Comparison of ENCODE assay signal across 14 mouse cellular contexts in genomic region chr10:120061238-120062130, GRCm38 (mm10). TPM values are rescaled to one million over a fixed set of nuclear protein-coding genes. Genes with fewer than 3 reads are reported as not detected.
DNase-seq lines count a peak whose midpoint lies in the region; ATAC-seq and TF ChIP-seq lines count a peak whose summit lies in the region.
"Had no signal": no experiment of that assay in that cellular context is flagged by ENCODE, and none has a peak within 500 bp of the region (broad histone marks: within the 10 kb centered on the region; RNA-seq: fewer than 3 reads in every experiment).

No protein-coding gene starts in this region.

- H3K36me3 ChIP-seq in heart, embryonic 16.5 days (ENCODE audit: control insufficient read depth, insufficient read depth), result no peaks in the 10 kb centered on the region
- H3K36me3 ChIP-seq in E14TG2a.4 (ENCODE audit: insufficient read depth, low read length), result no peaks in the 10 kb centered on the region
- H3K36me3 ChIP-seq: kidney, embryonic 15.5 days had no signal

- no peaks in the 10 kb centered on the region for H3K27me3 ChIP-seq in heart, embryonic 16.5 days (ENCODE audit: control insufficient read depth, insufficient read depth, low read length)
- peaks cover 8% of the 10 kb centered on the region for H3K27me3 ChIP-seq in E14TG2a.4 (ENCODE audit: insufficient read depth, low read length)
- H3K27me3 ChIP-seq: embryonic facial prominence, embryonic 13.5 days; kidney, embryonic 15.5 days had no signal

- no peak overlapping the region for H3K9ac ChIP-seq in heart, embryonic 16.5 days (ENCODE audit: low read length)
- H3K9ac ChIP-seq: embryonic facial prominence, embryonic 13.5 days; kidney, embryonic 15.5 days; liver, postnatal 0 days had no signal

- 61% methylated on average over 24 of the region's 24 CpGs for WGBS in heart, embryonic 16.5 days

- peaks cover 4% of the 10 kb centered on the region; the same call in 1 of the 2 replicates for H3K4me1 ChIP-seq in heart, embryonic 16.5 days (ENCODE audit: control insufficient read depth, insufficient read depth, low read length)
- peaks cover 10% of the 10 kb centered on the region for H3K4me1 ChIP-seq in E14TG2a.4 (replicated peaks; ENCODE audit: low read depth, low read length)
- H3K4me1 ChIP-seq: embryonic facial prominence, embryonic 13.5 days; kidney, embryonic 15.5 days had no signal

- TF ChIP-seq CTCF in E14TG2a.4 (conservative IDR thresholded peaks at IDR 0.05; ENCODE audit: low read length), result no peak

- peak overlapping the region; percentile 18; the same call in 1 of the 2 replicates for H3K4me3 ChIP-seq in heart, embryonic 16.5 days (ENCODE audit: low read length)
- peak overlapping the region; percentile 41 for H3K4me3 ChIP-seq in E14TG2a.4 (replicated peaks; ENCODE audit: low read length)
- H3K4me3 ChIP-seq: embryonic facial prominence, embryonic 13.5 days; kidney, embryonic 15.5 days had no signal

- peak overlapping the region; percentile 48; the same call in 1 of the 2 replicates for H3K4me2 ChIP-seq in heart, embryonic 16.5 days (ENCODE audit: low read depth, low read length)
- H3K4me2 ChIP-seq: embryonic facial prominence, embryonic 13.5 days; kidney, embryonic 15.5 days had no signal

- no peak for ATAC-seq in heart, embryonic 16.5 days (replicated peaks; ENCODE audit: extremely low read depth, insufficient read depth, low FRiP score)
- peak; percentile 32 for ATAC-seq in granulocyte monocyte progenitor cell, adult 5-6 weeks (replicated peaks; ENCODE audit: poor library complexity, severe bottlenecking)
- ATAC-seq: forebrain, embryonic 14.5 days; liver, postnatal 0 days had no signal

- H3K9me3 ChIP-seq in heart, embryonic 16.5 days (replicated peaks; ENCODE audit: control insufficient read depth, low read length), result no peaks in the 10 kb centered on the region
- peaks cover 14% of the 10 kb centered on the region for H3K9me3 ChIP-seq in E14TG2a.4 (ENCODE audit: low read length)
- H3K9me3 ChIP-seq: embryonic facial prominence, embryonic 13.5 days; kidney, embryonic 15.5 days had no signal

- peak; percentile 3 for DNase-seq in cerebellum, adult 9-11 months
- DNase-seq in cerebellum, postnatal 36 days, result no peak
- no peak for DNase-seq in heart, postnatal 4 days
- DNase-seq in embryo, embryonic 9.5 days (ENCODE audit: extremely low spot score), result no peak
- DNase-seq in thymus, postnatal 25 days, result no peak
- DNase-seq: adrenal gland, postnatal 25 days; gastrocnemius, postnatal 25 days; liver, postnatal 0 days had no signal

- no peak overlapping the region for H3K27ac ChIP-seq in heart, embryonic 16.5 days (ENCODE audit: low read length)
- H3K27ac ChIP-seq: embryonic facial prominence, embryonic 13.5 days; kidney, embryonic 15.5 days had no signal

RNA-seq across cellular contexts. Expression of gene Helb, which starts 51.3 kb away (rescaled TPM):
- 7.2 and 9.1 TPM in 2 replicates for polyA plus RNA-seq in heart, embryonic 16.5 days (2015; fragmentation: Nextera tagmentation; extraction: Ambion mirVana)
- 10 to 100 TPM; 10.5 to 11.7 TPM for total RNA-seq in heart, postnatal 4 days (2021)
- 29.5 and 32.7 TPM in 2 replicates for total RNA-seq in granulocyte monocyte progenitor cell, adult 5-6 weeks (2014; fragmentation: Nextera tagmentation)
- 35.3 and 39.7 TPM in 2 replicates for total RNA-seq in granulocyte monocyte progenitor cell, adult 5-6 weeks (2017)
